In the genomic region with DNA sequence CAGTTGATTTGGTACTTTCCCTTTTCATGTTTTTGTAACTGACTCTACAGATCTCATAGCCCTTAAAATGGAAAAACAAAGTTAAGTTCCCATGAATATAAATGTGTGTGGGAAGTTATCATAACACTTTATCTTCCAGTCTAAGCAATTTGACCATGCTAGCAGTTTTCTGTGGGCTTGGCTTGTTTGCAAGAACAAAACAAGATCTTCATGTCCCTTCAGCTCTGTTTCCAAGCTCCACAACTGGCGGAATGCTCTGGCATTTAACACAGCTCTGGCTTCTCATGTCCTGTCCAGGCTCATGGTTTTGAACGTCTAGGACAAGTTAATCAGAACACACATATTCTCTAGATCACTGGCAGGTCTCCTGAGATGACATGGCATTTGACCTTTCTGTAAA, we compare ENCODE assay signal across 12 mouse cellular contexts.
A peak's percentile ranks its signal among the peaks of the same experiment; 100 is the strongest.
DNase-seq lines count a peak whose midpoint lies in the region; TF ChIP-seq lines count a peak whose summit lies in the region.
"Had no signal": no experiment of that assay in that cellular context is flagged by ENCODE, and none has a peak within 500 bp of the region (broad histone marks: within the 10 kb centered on the region; RNA-seq: fewer than 3 reads in every experiment).

No protein-coding gene starts in this region.

- DNase-seq in gastrocnemius, adult 2 months = peak; percentile 40
- DNase-seq in gastrocnemius, postnatal 4 days (ENCODE audit: low spot score in 2 of 2) = no peak
- peak; percentile 41 for DNase-seq in ovary, adult 18-20 months (ENCODE audit: low spot score)
- no peak for DNase-seq in ovary, postnatal 10 days (ENCODE audit: low spot score)
- peak; percentile 62 for DNase-seq in heart, adult 8-10 months (ENCODE audit: low spot score)
- DNase-seq in lung, postnatal 25 days (ENCODE audit: low spot score) = peak; percentile 29
- DNase-seq in embryo, embryonic 9.5 days (ENCODE audit: extremely low spot score) = no peak
- no peak for DNase-seq in spleen, adult 12 weeks (ENCODE audit: low spot score)
- DNase-seq: cerebellum, adult 8-10 months had no signal

- TF ChIP-seq CTCF in gastrocnemius, adult 2 months (IDR thresholded peaks at IDR 0.05) = no peak

- H3K27ac ChIP-seq in gastrocnemius, adult 2 months = no peak overlapping the region
- H3K27ac ChIP-seq: limb, embryonic 15.5 days; lung, embryonic 15.5 days; midbrain, embryonic 13.5 days had no signal

- no peak overlapping the region for H3K4me3 ChIP-seq in gastrocnemius, adult 2 months
- H3K4me3 ChIP-seq: limb, embryonic 15.5 days; lung, embryonic 15.5 days; midbrain, embryonic 13.5 days had no signal

- intact Hi-C loops in gastrocnemius, adult 2 months (cut with DNase I) = no loop called here

Comparison
In these comparisons a context has a peak if more than half of its experiments do, and no peak if none do; other contexts are left out.
1. DNase-seq: peak in gastrocnemius, adult 2 months (single experiment), ovary, adult 18-20 months (single experiment), heart, adult 8-10 months (single experiment) and lung, postnatal 25 days (single experiment); none in gastrocnemius, postnatal 4 days (0 of 2), ovary, postnatal 10 days (single experiment), embryo, embryonic 9.5 days (single experiment) and spleen, adult 12 weeks (single experiment).